Mouse (Mus musculus) midbrain, embryonic 14.5 days (tissue): ENCODE measurements around the gene Olfr1506. TPM values are rescaled to one million over a fixed set of nuclear protein-coding genes. Genes with fewer than 3 reads are reported as not detected.

Experiments
- polyA plus RNA-seq: library from polyadenylated mRNA; unstranded; fragments of >200 nt; fragmentation: Nextera tagmentation; extraction: Ambion mirVana; gene quantifications from 2 replicates; pipeline ENCODE4 v1.2.1, GENCODE M21; 2014

Gene Olfr1506
- polyA plus RNA-seq, 1 experiment from 2014 or later = not detected

Other genes starting within 250 kb of the Olfr1506 start
- gene Olfr1261, start 233.3 kb downstream of the Olfr1506 start, polyA plus RNA-seq = not detected in 2 replicates
- not detected in 2 replicates for gene Olfr1262, start 224.3 kb downstream of the Olfr1506 start, polyA plus RNA-seq
- gene Olfr1263, start 212.4 kb downstream of the Olfr1506 start, polyA plus RNA-seq = not detected in 2 replicates
- not detected in 2 replicates for gene Olfr1264, start 198.9 kb downstream of the Olfr1506 start, polyA plus RNA-seq
- gene Olfr1265, start 189.2 kb downstream of the Olfr1506 start, polyA plus RNA-seq = not detected in 2 replicates
- not detected in 2 replicates for gene Olfr140, start 160.9 kb downstream of the Olfr1506 start, polyA plus RNA-seq
- gene Olfr1269, start 103.1 kb downstream of the Olfr1506 start, polyA plus RNA-seq = not detected in 2 replicates
- 0.09 TPM in 1 of 2 replicates, not detected in the other for gene Olfr32, start 82.2 kb downstream of the Olfr1506 start, polyA plus RNA-seq
- not detected in 2 replicates for gene Olfr1270, start 71.4 kb downstream of the Olfr1506 start, polyA plus RNA-seq
- not detected in 2 replicates for gene Olfr142, start 33.1 kb upstream of the Olfr1506 start, polyA plus RNA-seq
- not detected in 2 replicates for gene Olfr1271, start 46.5 kb upstream of the Olfr1506 start, polyA plus RNA-seq
- gene Olfr1272, start 68.3 kb upstream of the Olfr1506 start, polyA plus RNA-seq = not detected in 2 replicates
- not detected in 2 replicates for gene Gm13769, start 97.7 kb upstream of the Olfr1506 start, polyA plus RNA-seq
- gene Olfr1274-ps, start 174.2 kb upstream of the Olfr1506 start, polyA plus RNA-seq = not detected in 2 replicates